Mouse (Mus musculus) lung, adult 2 months (tissue): Measurements from ENCODE around the gene Nt5c1a. TPM values are rescaled to one million over a fixed set of nuclear protein-coding genes. Genes with fewer than 3 reads are reported as not detected.

ENCODE experiments used
- DNase-seq: peaks from one replicate; pipeline ENCODE4 v3.0.0; 2022
- H3K4me1 ChIP-seq: fragments of 200-500 bp; 2 replicates; pipeline ENCODE4 v1.6.1; 2011; ENCODE audit warnings: low read length; ENCODE audit not compliant: control insufficient read depth, insufficient read depth
- H3K4me3 ChIP-seq: fragments of 200-500 bp; replicated peaks from 2 replicates; pipeline ENCODE3; 2011; ENCODE audit warnings: low read depth, mild to moderate bottlenecking, control low read depth, low read length; ENCODE audit errors: extremely low read depth
- CTCF ChIP-seq: fragments of 200-500 bp; IDR thresholded peaks from 2 replicates; pipeline ENCODE4 v1.5.1; 2011; ENCODE audit warnings: mild to moderate bottlenecking, low read length, control low read depth; ENCODE audit not compliant: insufficient read depth
- POLR2A ChIP-seq: fragments of 200-500 bp; IDR thresholded peaks from 2 replicates; pipeline ENCODE4 v1.6.1; 2011; ENCODE audit warnings: low read depth, mild to moderate bottlenecking, control low read depth, low read length, borderline replicate concordance; ENCODE audit errors: extremely low read depth
- WGBS: fragments of 180-500 bp; shearing (Covaris S2); methylation state at CpG from one replicate; pipeline ENCODE4 v1.1.7; 2018; 5-methylcytosine and 5-hydroxymethylcytosine counted together
- polyA plus RNA-seq: library from polyadenylated mRNA; depleted of rRNA; stranded (reverse); fragments of >200 nt; gene quantifications from 2 replicates; pipeline ENCODE4 v1.2.3, GENCODE M21; 2012

The Nt5c1a gene
- polyA plus RNA-seq, 1 experiment = 0.77 TPM

DNA sequence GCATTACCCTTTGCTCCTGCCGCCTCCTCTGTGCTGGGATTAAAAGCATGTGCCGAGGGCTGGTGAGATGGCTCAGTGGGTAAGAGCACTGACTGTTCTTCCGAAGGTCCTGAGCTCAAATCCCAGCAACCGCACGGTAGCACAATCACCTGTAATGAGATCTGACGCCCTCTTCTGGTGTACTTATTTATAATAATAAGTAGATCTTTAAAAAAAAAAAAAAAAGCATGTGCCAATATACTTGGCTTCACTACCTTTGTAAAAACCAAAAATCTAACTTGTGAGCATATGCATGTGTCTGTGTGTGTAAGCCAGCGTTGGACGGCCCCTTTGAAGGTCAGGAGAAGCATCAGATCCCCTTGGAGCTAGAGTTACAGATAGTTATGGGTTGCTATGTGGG is 9.7 kb downstream of the Nt5c1a start:
- no peak for TF ChIP-seq POLR2A
- TF ChIP-seq CTCF = no peak
- H3K4me3 ChIP-seq = no peak overlapping the region
- H3K4me1 ChIP-seq = no peaks in the 10 kb centered on the region
- WGBS = 66% methylated on average over 8 of the region's 8 CpGs
- DNase-seq = no peak

DNA sequence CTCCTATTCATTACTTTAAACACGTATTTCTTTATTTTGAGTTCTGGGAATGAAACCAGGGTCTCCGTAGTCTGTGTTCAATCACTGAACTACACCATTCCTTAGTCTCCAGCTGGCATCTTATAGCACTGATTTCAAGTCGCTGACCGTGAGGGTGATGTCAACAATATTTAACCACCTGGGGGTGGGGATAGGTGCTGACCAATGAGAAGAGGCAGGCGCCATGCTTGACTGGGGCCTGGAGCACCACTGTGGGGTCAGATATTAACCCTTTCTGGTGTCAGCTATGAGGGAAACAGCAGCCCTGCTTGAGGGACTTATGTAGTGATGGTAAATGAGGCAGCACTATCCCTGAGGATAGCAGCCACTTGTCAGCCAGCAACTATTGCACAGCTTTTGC is 10.1 kb downstream of the Nt5c1a start:
- WGBS = 41% methylated on average over 5 of the region's 5 CpGs
- no peak overlapping the region for H3K4me3 ChIP-seq
- no peak for TF ChIP-seq POLR2A
- TF ChIP-seq CTCF = no peak
- no peak for DNase-seq
- H3K4me1 ChIP-seq = no peaks in the 10 kb centered on the region

DNA sequence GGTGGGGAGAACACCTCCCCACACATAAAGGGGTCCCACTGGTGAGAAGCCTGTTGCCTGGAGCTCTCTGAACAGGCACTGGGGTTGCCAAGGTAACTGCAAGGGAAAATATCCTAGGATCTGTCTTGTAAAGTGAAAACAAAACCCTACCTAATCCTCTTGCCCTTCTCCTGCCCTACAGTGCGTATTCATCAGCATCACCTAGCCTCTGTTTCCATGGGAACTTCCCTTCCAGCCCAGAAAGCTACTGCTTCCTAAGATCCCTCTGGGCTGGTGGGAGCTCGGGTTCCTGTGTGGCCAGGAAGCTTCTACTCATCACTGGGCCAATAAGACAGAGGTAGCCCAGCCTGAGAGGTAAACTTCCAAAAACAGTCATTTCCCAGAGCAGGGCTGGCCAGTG is 11.0 kb downstream of the Nt5c1a start:
- 52% methylated on average over 2 of the region's 2 CpGs for WGBS
- Histone ChIP-seq H3K4me3 (no peak overlapping the region), H3K4me1 (no peaks in the 10 kb centered on the region)
- DNase-seq = no peak
- no peak for TF ChIP-seq POLR2A
- TF ChIP-seq CTCF = no peak

DNA sequence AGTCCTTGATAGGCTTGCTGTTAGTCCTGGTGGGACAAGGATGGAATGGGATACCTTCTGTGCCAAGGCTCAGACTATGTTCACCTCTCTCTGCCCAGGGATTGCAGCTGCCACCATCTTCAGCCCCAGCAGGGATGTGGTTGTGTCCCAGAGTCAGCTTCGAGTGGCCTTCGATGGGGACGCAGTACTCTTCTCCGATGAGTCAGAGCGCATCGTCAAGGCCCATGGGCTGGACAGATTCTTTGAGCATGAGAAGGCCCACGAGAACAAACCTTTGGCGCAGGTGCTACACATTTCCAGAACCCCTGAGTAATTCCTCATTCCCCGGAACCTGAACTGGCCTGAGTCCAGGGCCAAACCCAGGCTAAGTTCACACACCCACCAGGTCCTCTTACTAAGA is 12.7 kb downstream of the Nt5c1a start:
- TF ChIP-seq CTCF (no peak), POLR2A (no peak)
- WGBS = 83% methylated on average over 9 of the region's 9 CpGs
- Histone ChIP-seq H3K4me1 (no peaks in the 10 kb centered on the region), H3K4me3 (no peak overlapping the region)
- no peak for DNase-seq

DNA sequence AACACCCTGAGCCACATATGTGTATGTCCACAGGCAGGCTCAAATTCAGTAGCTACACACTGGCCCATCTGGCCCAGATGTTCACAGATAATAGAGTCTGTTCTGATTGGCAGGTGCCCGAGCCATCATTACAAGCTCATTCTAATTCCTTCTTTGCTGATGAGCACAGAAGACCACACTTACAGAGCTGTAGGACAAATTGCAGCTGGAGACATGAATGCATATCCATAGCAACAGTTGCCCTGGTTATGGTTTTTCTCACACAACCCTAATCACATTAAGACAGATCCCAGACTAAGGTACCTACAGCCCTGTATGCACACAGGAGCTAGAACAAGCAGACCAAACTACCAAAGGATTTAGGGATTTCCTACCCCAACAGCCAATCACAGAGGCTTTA is 14.1 kb downstream of the Nt5c1a start:
- DNase-seq = no peak
- TF ChIP-seq CTCF = no peak
- no peak for TF ChIP-seq POLR2A
- Histone ChIP-seq H3K4me1 (no peaks in the 10 kb centered on the region), H3K4me3 (no peak overlapping the region)
- WGBS = 88% methylated on average over 1 of the region's 1 CpGs

DNA sequence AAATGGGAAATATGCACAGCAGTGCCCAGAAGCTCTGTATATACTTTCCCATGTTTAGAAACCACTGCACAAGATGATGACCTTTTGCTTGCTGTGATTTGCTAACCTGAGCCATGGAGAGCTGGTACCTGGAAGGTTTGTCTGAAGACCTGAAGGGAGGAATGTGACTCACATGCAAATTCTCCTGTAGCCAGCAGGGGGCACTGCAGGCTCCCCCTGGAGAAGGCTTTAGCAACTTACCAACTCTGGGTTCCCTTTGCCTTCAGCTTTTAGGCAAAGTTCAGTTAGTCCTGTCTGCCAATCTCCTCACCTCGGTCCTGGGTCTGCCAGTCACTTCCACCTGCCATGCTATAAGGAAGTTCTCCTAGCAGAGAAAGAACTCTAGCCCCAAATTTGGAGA is 15.5 kb downstream of the Nt5c1a start:
- H3K4me3 ChIP-seq = no peak overlapping the region
- no peaks in the 10 kb centered on the region for H3K4me1 ChIP-seq
- 6% methylated on average over 1 of the region's 1 CpGs for WGBS
- TF ChIP-seq POLR2A = no peak
- TF ChIP-seq CTCF = peak; percentile 83
- DNase-seq = no peak

DNA sequence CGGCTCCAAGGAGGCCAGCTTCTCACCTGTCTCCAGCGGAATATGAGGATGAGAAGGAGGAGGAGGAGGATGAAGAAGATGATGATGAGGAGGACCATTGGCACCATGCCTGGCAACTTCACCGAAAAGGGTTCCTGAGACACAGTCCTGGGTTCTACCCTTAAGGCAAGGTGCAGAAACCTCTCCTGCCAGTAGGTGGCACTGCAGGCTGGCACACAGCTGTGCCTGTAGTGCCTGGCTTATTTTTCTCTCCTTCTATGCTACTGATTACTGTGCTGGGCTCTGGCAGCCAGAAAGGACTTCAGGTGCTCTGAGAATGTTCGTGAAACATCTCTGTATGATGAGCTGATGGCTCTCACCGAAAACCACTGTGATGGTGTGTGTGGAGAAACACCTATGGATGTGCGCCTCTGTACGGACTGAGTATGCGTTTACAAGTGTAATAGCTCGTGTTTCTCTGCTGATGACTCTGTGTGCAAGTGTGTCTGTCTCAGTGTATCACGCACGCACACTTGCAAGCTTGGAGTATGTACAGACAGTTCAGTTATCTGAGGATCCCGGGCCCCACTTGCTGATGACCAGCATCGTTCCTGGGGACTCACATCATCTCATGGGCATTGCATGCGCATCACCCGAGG is 18.5 kb downstream of the Nt5c1a start:
- H3K4me3 ChIP-seq = no peak overlapping the region
- TF ChIP-seq CTCF (peak; percentile 98), POLR2A (no peak)
- peak; percentile 66 for DNase-seq
- no peaks in the 10 kb centered on the region for H3K4me1 ChIP-seq
- 67% methylated on average over 15 of the region's 15 CpGs for WGBS

DNA sequence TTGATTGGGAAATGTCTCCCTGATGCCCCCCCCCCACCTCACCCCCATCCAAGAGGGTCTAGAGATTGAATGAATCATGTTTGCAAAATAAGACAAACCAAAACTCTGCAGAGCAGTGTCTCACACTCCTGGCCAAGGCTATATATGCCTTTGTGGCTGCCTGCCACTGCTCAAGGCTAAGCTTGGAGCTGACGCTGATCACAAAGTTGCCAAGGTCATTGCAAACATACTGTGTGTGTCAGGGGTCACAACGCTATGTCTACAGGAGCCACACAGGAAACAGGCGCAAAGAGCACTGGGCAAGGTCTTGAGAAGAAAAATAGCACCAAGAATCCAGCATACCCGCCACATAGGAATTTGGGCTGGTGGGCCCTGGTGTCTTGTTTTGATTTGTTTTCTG is 19.3 kb downstream of the Nt5c1a start:
- no peak for DNase-seq
- 0 out of 2 replicates have a peak, but pooled peaks cover 1% of the 10 kb centered on the region for H3K4me1 ChIP-seq
- WGBS = 81% methylated on average over 4 of the region's 4 CpGs
- TF ChIP-seq POLR2A (no peak), CTCF (no peak)
- no peak overlapping the region for H3K4me3 ChIP-seq

DNA sequence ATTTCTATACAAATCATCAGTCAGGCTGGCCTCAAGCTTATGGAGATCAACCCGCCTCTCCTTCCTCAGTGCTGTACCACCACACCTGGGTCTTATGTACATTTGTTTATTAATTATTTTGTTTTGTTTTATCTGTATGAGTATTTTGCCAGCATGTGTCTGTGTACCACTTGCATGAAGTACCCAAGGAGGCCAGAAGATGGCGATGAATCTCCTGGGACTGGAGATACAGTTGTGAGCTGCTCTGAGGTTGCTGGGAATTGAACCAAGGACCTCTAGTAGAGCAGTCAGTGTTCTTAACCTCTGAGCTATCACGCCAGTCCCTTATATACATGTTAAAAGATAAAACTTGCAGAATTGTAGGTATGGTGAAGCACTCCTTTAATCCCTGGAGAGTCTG is 22.0 kb downstream of the Nt5c1a start:
- no peak; the same call in 1 of the 2 replicates for TF ChIP-seq CTCF
- no peak for DNase-seq
- Histone ChIP-seq H3K4me1 (0 out of 2 replicates have a peak, but pooled peaks cover 2% of the 10 kb centered on the region), H3K4me3 (no peak overlapping the region)
- WGBS = 66% methylated on average over 3 of the region's 3 CpGs

DNA sequence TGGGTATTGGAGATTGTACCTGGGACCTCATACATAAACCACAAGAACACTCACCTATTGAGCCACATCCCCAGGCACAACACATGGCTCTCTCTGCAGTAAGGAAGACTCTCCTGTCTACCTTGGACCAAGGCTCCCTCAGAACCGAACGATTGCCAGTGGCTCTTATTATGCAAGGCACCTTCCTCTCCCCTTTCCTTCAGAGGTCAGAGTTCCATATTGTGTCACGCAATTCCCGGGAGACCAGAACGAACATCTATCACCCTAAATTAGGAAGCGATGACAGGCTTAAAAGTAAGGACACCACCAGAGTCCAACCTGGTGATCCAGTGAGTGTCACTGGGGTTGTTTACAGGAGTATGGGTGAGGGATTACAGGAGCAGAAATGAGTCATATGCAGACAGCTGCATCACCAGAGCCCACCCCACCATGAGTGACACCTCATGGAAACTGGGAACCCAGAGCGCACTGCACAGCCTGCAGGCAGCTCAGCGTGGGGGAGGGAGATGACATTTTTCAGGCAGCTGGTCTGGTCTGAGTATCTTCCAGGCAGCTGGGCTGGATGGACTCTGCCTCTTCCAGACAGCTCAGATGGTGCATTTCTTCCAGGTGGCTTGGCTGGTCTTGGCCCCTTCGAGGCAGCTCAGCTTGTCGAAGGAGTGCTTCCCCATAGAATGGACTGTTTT is 24.6 kb downstream of the Nt5c1a start:
- 49% methylated on average over 10 of the region's 10 CpGs for WGBS
- H3K4me3 ChIP-seq = no peak overlapping the region
- no peak for DNase-seq
- 0 out of 2 replicates have a peak, but pooled peaks cover 2% of the 10 kb centered on the region for H3K4me1 ChIP-seq
- TF ChIP-seq POLR2A (no peak), CTCF (no peak)
